Mouse (Mus musculus) hindbrain, postnatal 0 days (tissue): ENCODE measurements at regions not wholly inside any gene's neighbourhood (a gene's known extent, or its start where the extent isn't known, plus 50 kb on each side); places are given as distances from the start of the nearest gene placed in this dataset.

Experiments used
- ATAC-seq: fragments of 200-750 bp; cut with Nextera tagmentation; 2 replicates; pipeline ENCODE4 v1.8.0; 2017; ENCODE audit warnings: mild to moderate bottlenecking, moderate TSS enrichment, moderate library complexity
- DNase-seq: peaks from one replicate; pipeline ENCODE4 v3.0.0-alpha.2; 2015; ENCODE audit warnings: low spot score
- H3K27ac ChIP-seq: fragments of 300-500 bp; sonication (generic); 2 replicates; pipeline ENCODE4 v1.5.1; 2014; ENCODE audit warnings: mild to moderate bottlenecking
- H3K27me3 ChIP-seq: fragments of 300-500 bp; sonication (generic); 2 replicates; pipeline ENCODE4 v1.6.1; 2014; ENCODE audit warnings: low read length, mixed read lengths; ENCODE audit not compliant: insufficient read depth
- H3K36me3 ChIP-seq: fragments of 300-500 bp; sonication (generic); 2 replicates; pipeline ENCODE4 v1.6.1; 2014; ENCODE audit warnings: low read length, mixed read lengths; ENCODE audit not compliant: insufficient read depth
- H3K4me1 ChIP-seq: fragments of 300-500 bp; sonication (generic); 2 replicates; pipeline ENCODE4 v1.6.1; 2014; ENCODE audit warnings: antibody characterized with exemption, low read length, mixed read lengths; ENCODE audit not compliant: insufficient read depth
- H3K4me2 ChIP-seq: fragments of 300-500 bp; sonication (generic); 2 replicates; pipeline ENCODE4 v1.6.1; 2014; ENCODE audit warnings: low read depth, mild to moderate bottlenecking, low read length, moderate library complexity, mixed read lengths
- H3K4me3 ChIP-seq: fragments of 300-500 bp; sonication (generic); 2 replicates; pipeline ENCODE4 v1.5.1; 2014; ENCODE audit warnings: low read length
- H3K9ac ChIP-seq: fragments of 300-500 bp; sonication (generic); replicated peaks from 2 replicates; pipeline ENCODE4 v1.6.1; 2014; ENCODE audit warnings: mild to moderate bottlenecking, low read length, moderate library complexity, mixed read lengths
- H3K9me3 ChIP-seq: fragments of 300-500 bp; sonication (generic); 2 replicates; pipeline ENCODE4 v1.6.1; 2016; ENCODE audit warnings: low read length, mixed read lengths
- CTCF ChIP-seq: IDR thresholded peaks from 2 replicates; pipeline ENCODE4 v1.5.1; 2016; ENCODE audit warnings: antibody characterized with exemption, control low read depth, low read depth
- WGBS: fragments of 180-500 bp; shearing (Covaris S2); extraction: QIAGEN DNeasy Blood & Tissue Kit; methylation state at CpG from one replicate; pipeline ENCODE4 v1.1.7; 2014; 5-methylcytosine and 5-hydroxymethylcytosine counted together

GRCm38 (mm10) chr8:26729351-26729750, 247.8 kb upstream of the Zfp703 start:
- H3K4me2 ChIP-seq, result no peak overlapping the region
- no peaks in the 10 kb centered on the region for H3K27me3 ChIP-seq
- DNase-seq (no peak), ATAC-seq (no peak)
- H3K9ac ChIP-seq, result no peak overlapping the region
- no peak overlapping the region for H3K27ac ChIP-seq
- no peaks in the 10 kb centered on the region for H3K4me1 ChIP-seq
- no peaks in the 10 kb centered on the region for H3K36me3 ChIP-seq
- WGBS, result 75% methylated on average over 5 of the region's 5 CpGs
- TF ChIP-seq CTCF, result no peak
- H3K9me3 ChIP-seq, result no peaks in the 10 kb centered on the region
- H3K4me3 ChIP-seq, result no peak overlapping the region

- Histone ChIP-seq H3K27me3 (no peaks in the 10 kb centered on the region), H3K9me3 (no peaks in the 10 kb centered on the region), H3K27ac (no peak overlapping the region), H3K9ac (no peak overlapping the region), H3K36me3 (no peaks in the 10 kb centered on the region), H3K4me3 (no peak overlapping the region), H3K4me2 (no peak overlapping the region), H3K4me1 (no peaks in the 10 kb centered on the region)
- no peak for TF ChIP-seq CTCF
- DNase-seq (no peak), ATAC-seq (no peak)
- 82% methylated on average over 2 of the region's 2 CpGs for WGBS
Observed at GRCm38 (mm10) chr8:26731111-26731510, 246.0 kb upstream of the Zfp703 start.

GRCm38 (mm10) chr8:26744424-26744823, 232.7 kb upstream of the Zfp703 start:
- no peak for DNase-seq
- Histone ChIP-seq H3K4me1 (no peaks in the 10 kb centered on the region), H3K4me2 (no peak overlapping the region), H3K36me3 (no peaks in the 10 kb centered on the region), H3K9ac (no peak overlapping the region), H3K27ac (no peak overlapping the region), H3K4me3 (no peak overlapping the region), H3K9me3 (no peaks in the 10 kb centered on the region), H3K27me3 (no peaks in the 10 kb centered on the region)
- TF ChIP-seq CTCF, result no peak
- ATAC-seq, result no peak
- 62% methylated on average over 3 of the region's 3 CpGs for WGBS

- peak; percentile 10; the same call in 1 of the 2 replicates for ATAC-seq
- Histone ChIP-seq H3K27me3 (no peaks in the 10 kb centered on the region), H3K36me3 (no peaks in the 10 kb centered on the region), H3K9me3 (no peaks in the 10 kb centered on the region), H3K4me1 (no peaks in the 10 kb centered on the region), H3K4me3 (no peak overlapping the region), H3K4me2 (no peak overlapping the region), H3K9ac (no peak overlapping the region), H3K27ac (peak overlapping the region; percentile 42)
- DNase-seq, result no peak
- WGBS, result 69% methylated on average over 3 of the region's 3 CpGs
- no peak for TF ChIP-seq CTCF
Observed at GRCm38 (mm10) chr8:26746811-26747210, 230.3 kb upstream of the Zfp703 start.

- Histone ChIP-seq H3K9ac (no peak overlapping the region), H3K4me1 (no peaks in the 10 kb centered on the region), H3K27me3 (no peaks in the 10 kb centered on the region), H3K4me3 (no peak overlapping the region), H3K36me3 (no peaks in the 10 kb centered on the region), H3K4me2 (no peak overlapping the region), H3K9me3 (no peaks in the 10 kb centered on the region), H3K27ac (peak overlapping the region; percentile 42)
- WGBS, result 46% methylated on average over 19 of the region's 19 CpGs
- ATAC-seq (peak; percentile 60), DNase-seq (peak; percentile 60)
- no peak for TF ChIP-seq CTCF
Observed at GRCm38 (mm10) chr8:26747241-26747972, 229.7 kb upstream of the Zfp703 start.

GRCm38 (mm10) chr8:26748161-26748971, 228.8 kb upstream of the Zfp703 start:
- Histone ChIP-seq H3K9ac (no peak overlapping the region), H3K27ac (no peak overlapping the region), H3K4me3 (no peak overlapping the region), H3K27me3 (no peaks in the 10 kb centered on the region), H3K4me2 (no peak overlapping the region), H3K4me1 (no peaks in the 10 kb centered on the region), H3K36me3 (no peaks in the 10 kb centered on the region), H3K9me3 (no peaks in the 10 kb centered on the region)
- DNase-seq, result peak; percentile 46
- 47% methylated on average over 11 of the region's 14 CpGs for WGBS
- TF ChIP-seq CTCF, result no peak
- ATAC-seq, result peak; percentile 52

GRCm38 (mm10) chr8:26748972-26749291, 228.2 kb upstream of the Zfp703 start:
- no peak for DNase-seq

More at GRCm38 (mm10) chr8:26748972-26749291, 228.2 kb upstream of the Zfp703 start:
- Histone ChIP-seq H3K4me1 (no peaks in the 10 kb centered on the region), H3K4me2 (no peak overlapping the region), H3K27me3 (no peaks in the 10 kb centered on the region), H3K9me3 (no peaks in the 10 kb centered on the region), H3K27ac (no peak overlapping the region), H3K9ac (no peak overlapping the region), H3K4me3 (no peak overlapping the region), H3K36me3 (no peaks in the 10 kb centered on the region)
- 38% methylated on average over 1 of the region's 1 CpGs for WGBS
- no peak for ATAC-seq
- no peak for TF ChIP-seq CTCF
